Mouse (Mus musculus): ENCODE data around the gene Kcnn4.
A peak's percentile ranks its signal among the peaks of the same experiment; 100 is the strongest.

The Kcnn4 gene

GRCm38 (mm10) chr7:24366716-24367632 lies 3.1 kb upstream of the Kcnn4 start:
- DNase-seq (ENCODE audit: low spot score), result no peak

- DNase-seq (ENCODE audit: low spot score), result no peak
Observed at GRCm38 (mm10) chr7:24368226-24368625, 1.8 kb upstream of the Kcnn4 start.

GRCm38 (mm10) chr7:24368946-24369345 lies 1.1 kb upstream of the Kcnn4 start:
- no peak for DNase-seq (ENCODE audit: low spot score)

DNA sequence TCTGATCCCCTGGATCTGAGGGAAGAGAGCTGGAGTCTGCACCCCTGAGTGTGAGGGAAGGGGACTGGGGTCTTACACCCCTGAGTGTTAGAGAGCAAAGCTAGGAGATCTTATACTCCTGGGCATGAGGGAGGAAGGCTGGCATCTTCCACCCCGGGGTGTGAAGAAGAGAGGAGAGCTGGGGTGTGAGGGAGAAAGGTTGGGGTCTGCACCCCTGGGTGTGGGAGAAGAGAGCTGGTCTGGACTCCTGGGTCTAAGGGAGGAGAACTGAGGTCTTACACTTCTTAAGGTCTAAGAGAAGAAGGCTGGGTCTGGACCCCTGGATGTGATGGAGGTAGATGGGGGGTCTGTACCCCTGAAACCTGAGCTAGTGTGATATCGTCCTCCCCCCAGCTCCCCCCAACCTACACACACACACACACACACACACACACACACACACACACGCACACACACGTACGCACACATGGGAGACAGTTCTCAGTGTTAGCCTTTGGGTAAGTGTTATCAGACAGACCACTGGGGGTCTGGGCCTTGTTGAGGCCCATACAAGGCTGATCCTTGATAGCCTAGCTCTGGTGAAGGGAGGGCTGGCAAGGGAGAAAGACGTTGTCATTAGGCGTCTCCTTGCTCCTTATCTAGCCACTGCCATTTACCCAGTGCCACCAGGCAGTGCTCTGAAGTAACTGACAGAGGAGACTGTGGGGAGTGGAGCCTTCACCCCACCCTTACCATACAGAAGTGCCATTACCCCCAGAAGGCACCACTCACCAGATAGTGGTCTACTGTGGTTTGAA lies 1.1 kb downstream of the Kcnn4 start:
- no peak for DNase-seq (ENCODE audit: low spot score)

DNA sequence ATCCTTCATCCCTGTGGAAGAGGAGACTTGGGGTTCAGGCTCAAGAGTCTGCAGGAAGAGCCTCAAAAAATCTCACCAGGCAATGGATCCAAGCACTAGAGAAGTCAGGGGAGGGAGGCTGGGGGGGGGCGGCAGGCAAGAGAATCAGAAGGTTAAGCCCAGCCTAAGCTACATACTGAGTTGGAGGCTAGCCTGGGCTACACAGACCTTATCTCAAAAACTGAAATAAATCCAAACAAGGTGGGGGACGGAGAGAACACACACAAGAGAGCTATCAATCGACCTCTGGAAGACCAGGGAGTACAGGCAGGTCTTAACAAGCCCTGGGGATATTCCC lies 1.7 kb downstream of the Kcnn4 start:
- DNase-seq (ENCODE audit: low spot score), result no peak

DNA sequence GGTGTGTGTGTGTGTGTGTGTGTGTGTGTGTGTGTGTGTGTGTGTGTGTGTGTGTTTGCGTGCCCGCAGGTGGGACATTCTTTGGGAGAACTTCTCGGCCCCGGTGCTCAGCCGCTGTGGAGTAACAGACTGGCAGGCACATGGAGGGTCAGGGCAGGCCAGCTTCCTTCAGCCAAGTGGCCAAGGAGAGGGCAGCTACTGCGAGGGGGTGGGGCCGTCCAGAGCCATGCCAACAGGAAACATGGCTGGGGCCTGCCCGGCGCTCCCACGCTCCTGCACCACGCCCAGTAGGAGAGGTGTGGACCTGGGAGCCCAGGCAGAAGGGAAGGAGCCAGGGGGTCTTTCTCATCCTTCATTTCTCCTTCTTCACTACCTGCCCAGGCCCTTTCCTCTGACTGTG lies 2.2 kb downstream of the Kcnn4 start:
- DNase-seq (ENCODE audit: low spot score), result no peak

GRCm38 (mm10) chr7:24372786-24373185 lies 2.7 kb downstream of the Kcnn4 start:
- no peak for DNase-seq (ENCODE audit: low spot score)

- DNase-seq (ENCODE audit: low spot score), result peak; percentile 57
Observed at GRCm38 (mm10) chr7:24373538-24374379, 3.7 kb downstream of the Kcnn4 start.

DNA sequence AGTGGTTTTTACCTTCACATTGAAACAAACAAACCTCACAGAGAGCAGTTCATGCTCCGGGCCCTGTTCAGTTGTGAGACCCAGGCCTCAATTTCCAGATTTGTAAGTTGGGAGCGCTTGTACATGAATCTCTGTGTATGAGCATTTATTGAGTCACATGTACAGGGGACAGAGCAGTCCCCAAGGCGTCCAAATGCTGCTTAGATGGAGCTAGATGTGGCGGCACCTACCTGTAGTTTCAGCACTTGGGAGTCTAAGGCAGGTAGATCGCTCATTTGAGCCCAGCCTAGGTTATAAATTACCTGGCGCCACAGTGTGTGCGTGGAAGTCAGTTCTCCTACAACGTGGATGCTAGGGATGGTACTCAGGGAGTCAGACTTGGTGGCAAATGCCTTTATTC lies 6.4 kb downstream of the Kcnn4 start:
- DNase-seq (ENCODE audit: low spot score), result no peak

DNA sequence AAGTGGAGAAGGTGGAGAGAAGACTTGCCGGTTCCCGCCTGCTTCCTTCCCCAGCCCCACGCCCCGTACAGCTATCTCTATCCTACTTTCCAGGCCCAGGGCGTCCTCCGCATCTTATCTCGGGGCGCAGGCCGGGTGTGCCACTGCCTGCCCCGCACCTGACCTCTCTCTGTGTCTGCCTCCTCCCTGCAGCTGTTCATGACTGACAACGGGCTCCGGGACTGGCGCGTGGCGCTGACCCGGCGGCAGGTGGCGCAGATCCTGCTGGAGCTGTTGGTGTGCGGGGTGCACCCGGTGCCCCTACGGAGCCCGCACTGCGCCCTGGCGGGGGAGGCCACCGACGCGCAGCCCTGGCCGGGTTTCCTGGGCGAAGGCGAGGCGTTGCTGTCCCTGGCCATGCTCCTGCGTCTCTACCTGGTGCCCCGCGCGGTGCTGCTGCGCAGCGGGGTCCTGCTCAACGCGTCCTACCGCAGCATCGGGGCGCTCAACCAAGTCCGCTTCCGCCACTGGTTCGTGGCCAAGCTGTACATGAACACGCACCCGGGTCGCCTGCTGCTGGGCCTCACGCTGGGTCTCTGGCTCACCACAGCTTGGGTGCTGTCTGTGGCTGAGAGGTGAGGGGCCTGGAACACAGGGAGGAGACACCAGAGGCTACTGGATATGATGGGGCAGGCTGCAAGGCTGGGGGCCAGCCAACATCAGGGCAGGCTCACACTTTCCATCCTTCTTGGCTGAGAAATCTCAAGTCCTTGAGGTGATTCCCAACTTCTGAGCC lies 7.2 kb downstream of the Kcnn4 start:
- peak; percentile 72 for DNase-seq (ENCODE audit: low spot score)

GRCm38 (mm10) chr7:24378049-24378701 lies 8.1 kb downstream of the Kcnn4 start:
- no peak for DNase-seq (ENCODE audit: low spot score)

- DNase-seq (ENCODE audit: low spot score), result no peak
Observed at GRCm38 (mm10) chr7:24379934-24380333, 9.9 kb downstream of the Kcnn4 start.

DNA sequence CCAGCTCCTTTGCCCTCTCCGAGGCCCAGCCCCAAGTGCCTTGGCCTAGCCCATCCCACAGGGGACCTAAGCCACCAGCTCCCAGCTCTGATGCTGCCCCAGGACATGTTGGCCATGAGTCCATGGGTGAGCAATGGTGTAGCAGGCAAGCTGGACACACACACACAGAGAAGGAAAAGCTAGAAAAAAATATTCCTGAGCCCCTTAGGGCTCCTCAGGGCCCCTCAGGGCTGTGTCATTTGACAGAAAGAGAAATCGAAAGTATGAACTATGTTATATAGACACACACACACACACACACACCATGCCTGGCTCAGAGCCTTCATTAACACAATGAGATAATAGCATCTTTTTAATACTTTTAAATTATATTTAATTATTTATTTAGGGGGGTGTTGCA lies 10.3 kb downstream of the Kcnn4 start:
- no peak for DNase-seq (ENCODE audit: low spot score)

GRCm38 (mm10) chr7:24382730-24383372 lies 12.8 kb downstream of the Kcnn4 start:
- DNase-seq (ENCODE audit: low spot score), result no peak

- DNase-seq (ENCODE audit: low spot score), result no peak
Observed at GRCm38 (mm10) chr7:24384070-24384469, 14.0 kb downstream of the Kcnn4 start.

GRCm38 (mm10) chr7:24384827-24385226 lies 14.8 kb downstream of the Kcnn4 start:
- peak; percentile 89 for DNase-seq (ENCODE audit: low spot score)

DNA sequence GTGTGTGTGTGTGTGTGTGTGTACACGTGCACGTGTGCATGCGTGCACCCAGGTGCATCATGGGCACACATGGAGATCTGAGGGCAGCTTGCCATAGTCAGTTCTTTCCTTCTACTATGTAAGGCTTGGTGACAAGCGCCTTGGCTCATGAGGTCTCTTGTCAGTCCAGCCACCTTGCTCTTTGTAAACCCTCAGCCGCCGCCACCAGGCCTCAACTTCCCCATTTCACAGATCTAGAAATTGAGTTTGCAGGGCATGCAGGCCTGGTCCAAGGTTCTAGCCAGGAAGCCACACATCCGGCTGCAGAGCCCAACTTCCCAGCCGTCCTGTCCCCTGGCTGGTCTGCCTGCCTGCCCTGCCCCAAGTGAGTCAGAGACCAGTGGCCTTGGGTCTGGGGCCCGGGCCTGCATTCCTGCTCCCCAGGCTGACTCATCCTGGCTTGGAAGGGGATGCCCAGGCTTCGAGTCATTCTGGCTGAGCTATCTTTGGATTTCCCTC lies 17.0 kb downstream of the Kcnn4 start:
- no peak for DNase-seq (ENCODE audit: low spot score)

DNA sequence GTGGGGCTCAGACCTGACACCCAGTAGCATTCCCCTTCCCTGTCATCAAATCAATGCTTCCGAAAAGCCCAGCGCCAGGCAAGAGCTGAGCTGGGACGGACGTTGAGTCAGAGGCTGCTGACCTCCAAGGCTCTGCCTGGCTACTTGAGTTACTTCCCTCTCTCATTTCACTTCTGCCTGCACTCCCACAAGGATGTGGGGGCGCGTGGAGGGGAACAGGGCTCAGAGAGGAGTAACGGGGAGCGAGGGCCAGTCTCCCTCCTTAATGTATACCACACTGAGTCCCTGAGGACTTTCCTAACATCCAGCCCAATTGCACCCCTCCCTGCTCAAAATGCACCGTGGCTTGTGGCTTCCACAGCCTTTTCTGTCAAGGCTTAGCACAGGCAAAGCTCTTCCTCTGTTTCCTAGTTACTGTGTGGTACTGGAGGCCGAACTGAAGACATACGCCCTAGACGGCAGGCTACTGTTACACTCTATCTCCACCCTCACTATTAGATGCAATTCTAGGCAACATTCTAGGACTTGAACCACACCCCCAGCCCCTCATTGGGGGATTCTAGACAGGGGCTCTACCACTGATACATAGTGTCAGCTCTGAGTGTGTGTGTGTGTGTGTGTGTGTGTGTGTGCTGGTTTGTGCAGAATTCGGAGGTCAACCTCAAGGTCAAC lies 19.6 kb downstream of the Kcnn4 start:
- DNase-seq (ENCODE audit: low spot score), result no peak

GRCm38 (mm10) chr7:24390512-24390911 lies 20.4 kb downstream of the Kcnn4 start:
- no peak for DNase-seq (ENCODE audit: low spot score)

DNA sequence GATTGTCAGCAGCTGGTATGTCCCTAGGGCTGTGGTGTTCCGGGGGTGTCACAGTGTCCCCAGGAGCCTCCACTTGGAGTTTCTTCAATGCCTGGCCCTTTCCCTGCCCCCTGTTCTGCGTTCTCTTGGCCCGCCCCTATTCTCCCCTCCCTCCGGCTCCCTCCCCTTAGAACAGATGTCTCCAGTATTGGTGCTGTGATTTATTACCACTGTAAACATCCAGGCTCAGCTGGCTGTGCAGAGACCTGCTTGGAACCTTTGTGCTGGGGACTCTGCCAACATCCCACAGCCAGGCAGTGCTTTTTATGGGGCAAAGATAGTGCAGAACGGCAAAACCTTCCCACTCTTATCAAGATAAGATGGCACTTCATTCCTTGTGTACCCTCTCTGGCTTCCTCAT lies 21.0 kb downstream of the Kcnn4 start:
- no peak for DNase-seq (ENCODE audit: low spot score)

Measured in testis, postnatal 10 days (tissue).